Mouse (Mus musculus): ENCODE results near the gene Prkcb.

DNA sequence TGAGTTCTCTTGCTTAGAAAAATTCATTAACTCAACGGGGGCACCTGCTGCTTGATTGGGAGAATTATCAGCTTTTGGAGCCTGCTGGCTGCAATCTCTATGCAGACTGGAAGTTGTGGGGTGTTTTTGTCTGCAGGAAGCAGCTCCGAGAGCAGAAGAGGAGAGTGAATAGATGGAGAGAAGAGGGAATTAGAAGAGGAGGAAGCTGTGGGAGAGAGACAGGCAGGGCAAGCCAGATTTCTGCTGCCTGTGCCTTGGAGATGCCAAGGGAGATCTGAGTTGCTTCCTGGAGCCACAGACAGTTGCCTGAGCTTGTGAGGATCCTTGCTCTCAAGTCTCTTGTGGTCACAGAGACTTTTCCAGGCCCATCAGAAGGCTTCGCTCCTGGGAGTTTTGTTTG lies 53.3 kb downstream of the Prkcb start:
- TF ChIP-seq CTCF (IDR thresholded peaks at IDR 0.05; ENCODE audit: control insufficient read depth, insufficient read depth, insufficient read length) (no peak), MYOG (IDR thresholded peaks at IDR 0.05; ENCODE audit: control insufficient read depth, extremely low read depth, insufficient read length) (no peak)
